Mouse (Mus musculus): ENCODE data around the gene AL607142.1. TPM values are rescaled to one million over a fixed set of nuclear protein-coding genes. Genes with fewer than 3 reads are reported as not detected.

Gene AL607142.1
- total and polyA plus RNA-seq, 3 experiments = not detected

GRCm38 (mm10) chr4:120058157-120058556 lies 6.6 kb upstream of the AL607142.1 start:
- Histone ChIP-seq H3K79me2 (replicated peaks; ENCODE audit: control insufficient read depth, insufficient read depth, low read length) (no peaks in the 10 kb centered on the region), H3K4me1 (ENCODE audit: control insufficient read depth, insufficient read depth, low read length) (peaks cover 2% of the 10 kb centered on the region), H3K9ac (ENCODE audit: low read depth, low read length) (no peak overlapping the region), H3K4me3 (no peak overlapping the region), H3K36me3 (ENCODE audit: control insufficient read depth, insufficient read depth, low read length) (no peaks in the 10 kb centered on the region), H3K27me3 (ENCODE audit: control insufficient read depth, insufficient read depth, low read length) (no peaks in the 10 kb centered on the region), H3K27ac (no peak overlapping the region)
- DNase-seq = no peak
- intact Hi-C loops (cut with DNase I) = no loop called here
- 89% methylated on average over 3 of the region's 3 CpGs for WGBS
- TF ChIP-seq EP300 (IDR thresholded peaks at IDR 0.05; ENCODE audit: insufficient read depth, low read depth, low read length) (no peak), CTCF (IDR thresholded peaks at IDR 0.05) (no peak), POLR2A (IDR thresholded peaks at IDR 0.05; ENCODE audit: insufficient read depth, low read depth, low read length) (no peak)

- no peak for TF ChIP-seq EP300 (IDR thresholded peaks at IDR 0.05; ENCODE audit: insufficient read depth, low read depth, low read length)
- TF ChIP-seq CTCF (IDR thresholded peaks at IDR 0.05) = no peak
- no peak for TF ChIP-seq POLR2A (IDR thresholded peaks at IDR 0.05; ENCODE audit: insufficient read depth, low read depth, low read length)
- H3K27ac ChIP-seq = no peak overlapping the region
- no peaks in the 10 kb centered on the region for H3K79me2 ChIP-seq (replicated peaks; ENCODE audit: control insufficient read depth, insufficient read depth, low read length)
- no peak for DNase-seq
- no peak overlapping the region for H3K9ac ChIP-seq (ENCODE audit: low read depth, low read length)
- H3K27me3 ChIP-seq (ENCODE audit: control insufficient read depth, insufficient read depth, low read length) = no peaks in the 10 kb centered on the region
- no peaks in the 10 kb centered on the region for H3K36me3 ChIP-seq (ENCODE audit: control insufficient read depth, insufficient read depth, low read length)
- no peaks in the 10 kb centered on the region for H3K4me1 ChIP-seq (ENCODE audit: control insufficient read depth, insufficient read depth, low read length)
- 57% methylated on average over 10 of the region's 10 CpGs for WGBS
- intact Hi-C loops (cut with DNase I) = no loop called here
- H3K4me3 ChIP-seq = no peak overlapping the region
These were observed 6.0 kb upstream of the AL607142.1 start for GRCm38 (mm10) chr4:120058794-120059193.

- intact Hi-C loops (cut with DNase I) = no loop called here
- H3K27me3 ChIP-seq (ENCODE audit: control insufficient read depth, insufficient read depth, low read length) = no peaks in the 10 kb centered on the region
- no peak for DNase-seq
- TF ChIP-seq CTCF (IDR thresholded peaks at IDR 0.05) (no peak), EP300 (IDR thresholded peaks at IDR 0.05; ENCODE audit: insufficient read depth, low read depth, low read length) (no peak), POLR2A (IDR thresholded peaks at IDR 0.05; ENCODE audit: insufficient read depth, low read depth, low read length) (no peak)
- 80% methylated on average over 6 of the region's 6 CpGs for WGBS
- H3K36me3 ChIP-seq (ENCODE audit: control insufficient read depth, insufficient read depth, low read length) = no peaks in the 10 kb centered on the region
- no peak overlapping the region for H3K9ac ChIP-seq (ENCODE audit: low read depth, low read length)
- H3K4me1 ChIP-seq (ENCODE audit: control insufficient read depth, insufficient read depth, low read length) = no peaks in the 10 kb centered on the region
- no peak overlapping the region for H3K4me3 ChIP-seq
- no peak overlapping the region for H3K27ac ChIP-seq
- H3K79me2 ChIP-seq (replicated peaks; ENCODE audit: control insufficient read depth, insufficient read depth, low read length) = no peaks in the 10 kb centered on the region
These were observed 3.1 kb upstream of the AL607142.1 start for GRCm38 (mm10) chr4:120061727-120062126.

- TF ChIP-seq POLR2A (IDR thresholded peaks at IDR 0.05; ENCODE audit: insufficient read depth, low read depth, low read length) (no peak), CTCF (IDR thresholded peaks at IDR 0.05) (no peak), EP300 (IDR thresholded peaks at IDR 0.05; ENCODE audit: insufficient read depth, low read depth, low read length) (no peak)
- Histone ChIP-seq H3K4me3 (no peak overlapping the region), H3K27me3 (ENCODE audit: control insufficient read depth, insufficient read depth, low read length) (no peaks in the 10 kb centered on the region), H3K36me3 (ENCODE audit: control insufficient read depth, insufficient read depth, low read length) (no peaks in the 10 kb centered on the region), H3K4me1 (ENCODE audit: control insufficient read depth, insufficient read depth, low read length) (no peaks in the 10 kb centered on the region), H3K79me2 (replicated peaks; ENCODE audit: control insufficient read depth, insufficient read depth, low read length) (no peaks in the 10 kb centered on the region), H3K27ac (no peak overlapping the region), H3K9ac (ENCODE audit: low read depth, low read length) (no peak overlapping the region)
- DNase-seq = no peak
- intact Hi-C loops (cut with DNase I) = no loop called here
- 76% methylated on average over 6 of the region's 6 CpGs for WGBS
These were observed 2.6 kb upstream of the AL607142.1 start for GRCm38 (mm10) chr4:120062198-120062597.

GRCm38 (mm10) chr4:120062754-120063153 lies 2.0 kb upstream of the AL607142.1 start:
- no peaks in the 10 kb centered on the region for H3K4me1 ChIP-seq (ENCODE audit: control insufficient read depth, insufficient read depth, low read length)
- H3K4me3 ChIP-seq = no peak overlapping the region
- no peaks in the 10 kb centered on the region for H3K27me3 ChIP-seq (ENCODE audit: control insufficient read depth, insufficient read depth, low read length)
- no peak overlapping the region for H3K27ac ChIP-seq
- WGBS = 90% methylated on average over 11 of the region's 11 CpGs
- H3K36me3 ChIP-seq (ENCODE audit: control insufficient read depth, insufficient read depth, low read length) = no peaks in the 10 kb centered on the region
- intact Hi-C loops (cut with DNase I) = no loop called here
- H3K79me2 ChIP-seq (replicated peaks; ENCODE audit: control insufficient read depth, insufficient read depth, low read length) = no peaks in the 10 kb centered on the region
- no peak overlapping the region for H3K9ac ChIP-seq (ENCODE audit: low read depth, low read length)
- DNase-seq = no peak
- no peak for TF ChIP-seq CTCF (IDR thresholded peaks at IDR 0.05)
- TF ChIP-seq POLR2A (IDR thresholded peaks at IDR 0.05; ENCODE audit: insufficient read depth, low read depth, low read length) = no peak
- TF ChIP-seq EP300 (IDR thresholded peaks at IDR 0.05; ENCODE audit: insufficient read depth, low read depth, low read length) = no peak

- WGBS = 91% methylated on average over 20 of the region's 20 CpGs
- Histone ChIP-seq H3K4me1 (ENCODE audit: control insufficient read depth, insufficient read depth, low read length) (no peaks in the 10 kb centered on the region), H3K9ac (ENCODE audit: low read depth, low read length) (no peak overlapping the region), H3K79me2 (replicated peaks; ENCODE audit: control insufficient read depth, insufficient read depth, low read length) (no peaks in the 10 kb centered on the region), H3K36me3 (ENCODE audit: control insufficient read depth, insufficient read depth, low read length) (no peaks in the 10 kb centered on the region), H3K4me3 (no peak overlapping the region), H3K27ac (no peak overlapping the region), H3K27me3 (ENCODE audit: control insufficient read depth, insufficient read depth, low read length) (no peaks in the 10 kb centered on the region)
- TF ChIP-seq POLR2A (IDR thresholded peaks at IDR 0.05; ENCODE audit: insufficient read depth, low read depth, low read length) (no peak), CTCF (IDR thresholded peaks at IDR 0.05) (no peak), EP300 (IDR thresholded peaks at IDR 0.05; ENCODE audit: insufficient read depth, low read depth, low read length) (no peak)
- DNase-seq = no peak
- intact Hi-C loops (cut with DNase I) = no loop called here
These were observed 1.3 kb upstream of the AL607142.1 start for GRCm38 (mm10) chr4:120063353-120064124.

Measured in heart, adult 2 months (tissue).